Mouse (Mus musculus) layer of hippocampus, postnatal 14 days (tissue): Measurements from ENCODE around the gene Cartpt. TPM values are rescaled to one million over a fixed set of nuclear protein-coding genes. Genes with fewer than 3 reads are reported as not detected.
A peak's percentile ranks its signal among the peaks of the same experiment; 100 is the strongest.
"Not testable (repeated sequence)": the region's sequence is repeated elsewhere in the genome, so short reads cannot be mapped to it uniquely, and the experiment has no call there.

Source experiments
- DNase-seq, 2 experiments: peaks; one replicate each; pipeline ENCODE4 v3.0.0; 2021 to 2022; ENCODE audit warnings: low spot score in 2 of 2, mixed read lengths in 1 of 2
- long read RNA-seq, 2 experiments: library from polyadenylated mRNA; stranded (forward); transcript quantifications; one replicate each; pipeline ENCODE4 v2.0.0; 2021
- total RNA-seq, 2 experiments: library from RNA; stranded (reverse); gene quantifications; 2 replicates each; pipeline ENCODE4 v1.2.3; 2021

Gene Cartpt
- 1 to 10 TPM; 1.7 to 3.0 TPM for total RNA-seq
- long read RNA-seq, experiment 1, partial matches to known transcripts = 0 of 2 reads
- long read RNA-seq, experiment 1, other reads (novel, unspliced or antisense) = 0 of 2 reads
- long read RNA-seq, experiment 2, transcript Cartpt-202 (3 exons, 1,238 nt) = major isoform, 5 of 6 reads
- long read RNA-seq, experiment 2, partial matches to known transcripts = 1 of 6 reads
- long read RNA-seq, experiment 2, other reads (novel, unspliced or antisense) = 0 of 6 reads

- DNase-seq = no peak
These were observed at the start of gene Cartpt for GRCm38 (mm10) chr13:99900965-99901364. Gene Cartpt (minus strand): TSS chr13:99901091.

- peak in 1 of 2 experiments; percentile 14 for DNase-seq
These were observed 46.5 kb upstream of the Cartpt start for GRCm38 (mm10) chr13:99947417-99947816.

GRCm38 (mm10) chr13:99943525-99943924, 42.6 kb upstream of the Cartpt start:
- DNase-seq = no peak

- no peak for DNase-seq
These were observed 39.7 kb upstream of the Cartpt start for GRCm38 (mm10) chr13:99940601-99941000.

- DNase-seq = no peak
These were observed 38.4 kb upstream of the Cartpt start for GRCm38 (mm10) chr13:99939320-99939671.

GRCm38 (mm10) chr13:99938606-99939319, 37.9 kb upstream of the Cartpt start:
- no peak for DNase-seq

- peak in 1 of 2 experiments; percentile 27 for DNase-seq
These were observed 36.9 kb upstream of the Cartpt start for GRCm38 (mm10) chr13:99937741-99938140.

GRCm38 (mm10) chr13:99932406-99932805, 31.5 kb upstream of the Cartpt start:
- no peak for DNase-seq

GRCm38 (mm10) chr13:99931502-99931901, 30.6 kb upstream of the Cartpt start:
- DNase-seq = peak; percentile 22 to 51

- no peak for DNase-seq
These were observed 25.4 kb upstream of the Cartpt start for GRCm38 (mm10) chr13:99926249-99926648.

- no peak for DNase-seq
These were observed 14.7 kb upstream of the Cartpt start for GRCm38 (mm10) chr13:99915632-99916031.

GRCm38 (mm10) chr13:99900557-99900892, 366 bp downstream of the Cartpt start:
- no peak for DNase-seq

- no peak for DNase-seq
These were observed 978 bp downstream of the Cartpt start for GRCm38 (mm10) chr13:99899670-99900556.

GRCm38 (mm10) chr13:99898816-99899215, 2.1 kb downstream of the Cartpt start:
- DNase-seq = no peak

GRCm38 (mm10) chr13:99885636-99886035, 15.3 kb downstream of the Cartpt start:
- DNase-seq = no peak

GRCm38 (mm10) chr13:99881774-99882173, 19.1 kb downstream of the Cartpt start:
- not testable (repeated sequence) for DNase-seq

GRCm38 (mm10) chr13:99879696-99880095, 21.2 kb downstream of the Cartpt start:
- DNase-seq = no peak

- DNase-seq = no peak
These were observed 28.8 kb downstream of the Cartpt start for GRCm38 (mm10) chr13:99872059-99872458.

- DNase-seq = no peak
These were observed 32.5 kb downstream of the Cartpt start for GRCm38 (mm10) chr13:99868438-99868837.

- no peak for DNase-seq
These were observed 36.6 kb downstream of the Cartpt start for GRCm38 (mm10) chr13:99864331-99864730.

- DNase-seq = no peak
These were observed 40.2 kb downstream of the Cartpt start for GRCm38 (mm10) chr13:99860670-99861069.

- peak in 1 of 2 experiments; percentile 30 for DNase-seq
These were observed 41.8 kb downstream of the Cartpt start for GRCm38 (mm10) chr13:99859082-99859481.
